29 mouse cellular contexts compared by ENCODE assay signal in genomic region chr2:154716586-154716985, GRCm38 (mm10). TPM values are rescaled to one million over a fixed set of nuclear protein-coding genes. Genes with fewer than 3 reads are reported as not detected.
DNase-seq lines count a peak whose midpoint lies in the region; TF ChIP-seq lines count a peak whose summit lies in the region.
"Had no signal": no experiment of that assay in that cellular context is flagged by ENCODE, and none has a peak within 500 bp of the region (broad histone marks: within the 10 kb centered on the region; RNA-seq: fewer than 3 reads in every experiment).

No protein-coding gene starts in this region.

- H3K4me1 ChIP-seq in kidney, adult 2 months (ENCODE audit: control insufficient read depth, insufficient read depth, low read length): 0 out of 2 replicates have a peak, but pooled peaks cover 3% of the 10 kb centered on the region
- H3K4me1 ChIP-seq: hindbrain, embryonic 15.5 days had no signal

- peak; percentile 56 to 84 for DNase-seq in adrenal gland, adult (ENCODE audit: inconsistent age in 2 of 2, low spot score in 1 of 2)
- DNase-seq in adrenal gland, postnatal 4 days (ENCODE audit: low spot score in 2 of 2): no peak
- DNase-seq in kidney, adult 2 months: no peak
- DNase-seq in kidney, postnatal 4 days: no peak
- DNase-seq in adrenal gland, postnatal 14 days: peak; percentile 47
- DNase-seq in layer of hippocampus, adult 2 months (ENCODE audit: low spot score in 2 of 2): no peak
- DNase-seq: forebrain, postnatal 0 days; gastrocnemius, adult 2 months; gastrocnemius, postnatal 14 days; heart, adult 11 months had no signal

- H3K27me3 ChIP-seq in kidney, adult 2 months (replicated peaks; ENCODE audit: control insufficient read depth, insufficient read depth, low read length): no peaks in the 10 kb centered on the region
- H3K27me3 ChIP-seq: hindbrain, embryonic 12.5 days; hindbrain, embryonic 15.5 days; Patski had no signal

- TF ChIP-seq POLR2A in kidney, adult 2 months (IDR thresholded peaks at IDR 0.05; ENCODE audit: low read depth, low read length): no peak

- no peaks in the 10 kb centered on the region for H3K36me3 ChIP-seq in kidney, adult 2 months (ENCODE audit: control insufficient read depth, insufficient read depth, low read length)
- H3K36me3 ChIP-seq: G1E; hindbrain, embryonic 12.5 days; hindbrain, embryonic 15.5 days had no signal

- H3K4me3 ChIP-seq in kidney, adult 2 months (ENCODE audit: insufficient read depth, low read depth, low read length): no peak overlapping the region
- no peak overlapping the region for H3K4me3 ChIP-seq in layer of hippocampus, adult 2 months
- H3K4me3 ChIP-seq: gastrocnemius, adult 2 months; hindbrain, embryonic 12.5 days; hindbrain, embryonic 15.5 days had no signal

- 69% methylated on average over 4 of the region's 4 CpGs for WGBS in kidney, adult 2 months

- no peak for TF ChIP-seq CTCF in kidney, adult 2 months (conservative IDR thresholded peaks at IDR 0.05; ENCODE audit: insufficient read depth, insufficient read length, low read depth, low read length)
- TF ChIP-seq CTCF in layer of hippocampus, adult 2 months (conservative IDR thresholded peaks at IDR 0.05): no peak

- H3K27ac ChIP-seq in kidney, adult 2 months (ENCODE audit: insufficient read depth, low read depth, low read length): peak overlapping the region; percentile 0; the same call in 1 of the 2 replicates
- H3K27ac ChIP-seq in layer of hippocampus, adult 2 months: no peak overlapping the region
- H3K27ac ChIP-seq: gastrocnemius, adult 2 months; hindbrain, embryonic 12.5 days; hindbrain, embryonic 15.5 days had no signal

RNA-seq across cellular contexts. Expression of gene Gm14214, which starts 53.2 kb away (rescaled TPM):
- not detected for total RNA-seq in adrenal gland, postnatal 4 days (2021)
- not detected in 2 replicates for polyA plus RNA-seq in kidney, adult 2 months (2012; rRNA removed)
- not detected in 2 replicates for total RNA-seq in adrenal gland, postnatal 14 days (2021)
- total RNA-seq in layer of hippocampus, adult 2 months (2021): not detected
- total RNA-seq: forebrain, postnatal 0 days; G1E; gastrocnemius, adult 2 months; gastrocnemius, postnatal 14 days; gastrocnemius, postnatal 4 days; heart, adult 8-10 months; heart, postnatal 25 days; hematopoietic stem cell, adult 5-6 weeks had no signal
- polyA plus RNA-seq: brain, embryonic 14.5 days; embryonic facial prominence, embryonic 11.5 days; embryonic facial prominence, embryonic 14.5 days; forebrain, embryonic 11.5 days; forebrain, embryonic 14.5 days; forebrain, postnatal 0 days; frontal cortex, adult 2 months; G1E; heart, embryonic 11.5 days; heart, embryonic 14.5 days; heart, postnatal 0 days; hindbrain, embryonic 12.5 days; hindbrain, embryonic 15.5 days; intestine, embryonic 14.5 days; intestine, postnatal 0 days; Patski had no signal

Comparison
In these comparisons a context has a peak if more than half of its experiments do, and no peak if none do; other contexts are left out.
1. DNase-seq: peak in adrenal gland, adult (2 of 2) and adrenal gland, postnatal 14 days (single experiment); none in adrenal gland, postnatal 4 days (0 of 2), kidney, adult 2 months (single experiment), kidney, postnatal 4 days (0 of 2) and layer of hippocampus, adult 2 months (0 of 2).